Mouse (Mus musculus) CD8-positive naive resting alpha-beta T cell, adult 57 days (primary cell): ENCODE measurements around the gene Agt. TPM values are rescaled to one million over a fixed set of nuclear protein-coding genes. Genes with fewer than 3 reads are reported as not detected.

Experiments
- total RNA-seq: library from RNA; stranded (reverse); gene quantifications from one replicate; pipeline ENCODE4 v1.2.4, GENCODE M21; 2023

Agt gene
- not detected for total RNA-seq

GRCm38 (mm10) chr8:124569593-124569992 is at the start of gene Agt:
Agt (minus strand) TSS chr8:124569706.

GRCm38 (mm10) chr8:124575811-124576210 is 6.3 kb upstream of the Agt start, which contains the start of gene Capn9:
Capn9 (plus strand) TSS chr8:124576111.

GRCm38 (mm10) chr8:124520249-124521080 is 49.0 kb downstream of the Agt start, which contains the start of gene Cog2:
Cog2 (plus strand) TSS chr8:124520767.

Other genes with a start within 250 kb of the Agt start
- not detected for gene Pgbd5, start 130.0 kb downstream of the Agt start, total RNA-seq
- gene Cog2, start 48.9 kb downstream of the Agt start, total RNA-seq: 41.4 TPM
- gene Capn9, start 6.4 kb upstream of the Agt start, total RNA-seq: not detected
- 5.5 TPM for gene 2310022B05Rik, start 93.7 kb upstream of the Agt start, total RNA-seq
- 198 TPM for gene Ttc13, start 152.3 kb upstream of the Agt start, total RNA-seq
- gene Arv1, start 152.4 kb upstream of the Agt start, total RNA-seq: 30.6 TPM
- gene Fam89a, start 182.1 kb upstream of the Agt start, total RNA-seq: 1.4 TPM
- not detected for gene Trim67, start 223.4 kb upstream of the Agt start, total RNA-seq